Mouse (Mus musculus): ENCODE results near the gene Aak1. TPM values are rescaled to one million over a fixed set of nuclear protein-coding genes. Genes with fewer than 3 reads are reported as not detected.
"Not testable (repeated sequence)": the region's sequence is repeated elsewhere in the genome, so short reads cannot be mapped to it uniquely, and the experiment has no call there.

The Aak1 gene
- total RNA-seq, 2 experiments from 2014 or later = 71.1 to 75.1 TPM

GRCm38 (mm10) chr6:87002521-87003055 is 153.3 kb downstream of the Aak1 start:
- peak; percentile 86 to 87 for DNase-seq
- intact Hi-C loops (cut with DNase I) = loop anchor here (5.0 kb wide), 1 partner anchor 185 kb away; no protein-coding TSS in a partner anchor

GRCm38 (mm10) chr6:87004099-87004498 is 154.8 kb downstream of the Aak1 start:
- DNase-seq = no peak
- intact Hi-C loops (cut with DNase I) = loop anchor here (5.0 kb wide), 1 partner anchor 187 kb away; no protein-coding TSS in a partner anchor

DNA sequence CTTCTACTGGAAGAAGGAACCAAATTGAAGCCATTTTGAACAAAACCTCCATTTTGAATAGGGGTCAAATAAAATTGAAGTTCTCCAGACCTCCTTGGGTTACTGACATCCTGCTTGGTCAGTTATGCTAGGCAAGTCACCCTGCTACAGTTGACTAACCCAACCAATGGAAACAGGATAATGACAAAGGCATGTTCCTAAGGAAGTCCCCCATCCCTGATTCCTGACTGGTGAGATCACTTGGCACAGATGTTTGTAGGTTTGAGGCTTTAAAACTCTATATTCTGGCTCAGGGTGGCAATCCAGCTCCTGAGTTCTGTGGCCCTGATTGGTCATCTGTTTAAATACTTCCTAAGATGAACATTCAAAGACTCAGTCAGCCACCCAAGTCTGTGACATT is 156.3 kb downstream of the Aak1 start:
- DNase-seq = no peak
- intact Hi-C loops (cut with DNase I) = no loop called here

GRCm38 (mm10) chr6:87008887-87009286 is 159.6 kb downstream of the Aak1 start, which contains the start of gene Nfu1:
Nfu1 (plus strand) TSS chr6:87009236.
- intact Hi-C loops (cut with DNase I) = no loop called here
- no peak for DNase-seq

DNA sequence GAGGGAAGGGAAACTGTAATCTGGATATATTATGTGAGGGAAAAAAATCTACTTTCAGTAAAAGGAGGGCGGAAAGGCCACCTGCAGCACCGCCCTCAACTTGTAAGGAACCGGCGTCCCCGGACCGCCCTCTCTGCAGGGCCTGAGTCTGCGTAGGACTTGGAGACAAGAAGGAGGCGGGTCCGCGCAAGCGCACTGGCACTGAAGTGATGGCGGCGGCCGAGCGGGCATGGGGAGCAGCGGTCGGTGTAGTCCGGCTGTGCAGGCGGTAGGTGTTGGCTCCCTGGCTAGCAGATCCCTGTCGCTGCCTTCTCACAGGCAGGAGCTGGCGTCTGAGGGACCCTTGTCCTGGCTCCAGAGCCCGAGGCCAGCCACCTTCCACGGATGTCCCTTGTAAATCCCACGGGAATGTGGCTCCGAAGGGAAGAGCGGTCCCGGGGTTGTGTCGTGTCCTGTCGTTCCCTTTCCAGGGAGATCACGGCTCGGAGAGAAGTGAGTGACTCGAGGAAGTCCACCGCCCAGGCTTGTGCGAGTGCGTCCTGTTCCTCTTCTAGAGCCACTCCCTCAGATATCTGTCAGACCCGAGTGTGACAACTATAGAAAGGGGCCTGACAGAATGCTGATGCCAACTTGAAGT is 160.5 kb downstream of the Aak1 start:
- peak; percentile 96 for DNase-seq
- intact Hi-C loops (cut with DNase I) = loop anchor here (2.0 kb wide), 1 partner anchor 33 kb away; the partner anchor contains the start of gene Gfpt1

DNA sequence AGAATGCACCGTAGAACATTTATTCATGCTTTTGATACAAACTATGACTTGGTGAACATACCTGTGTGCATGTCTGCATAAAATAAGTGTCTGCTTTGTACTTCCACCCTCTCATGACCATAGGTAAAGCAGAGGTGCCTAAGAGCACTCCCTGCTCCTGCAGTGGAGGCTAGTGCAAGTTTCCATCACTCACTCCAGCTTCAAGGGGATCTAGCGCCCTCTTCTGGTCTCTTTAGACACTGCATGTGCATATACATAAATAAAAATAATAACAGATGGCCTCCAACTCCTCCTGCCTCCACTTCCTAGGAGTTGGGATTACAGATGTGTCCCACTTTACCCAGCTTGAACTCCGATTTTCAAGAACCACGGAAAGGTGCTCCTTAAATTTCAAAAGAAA is 167.6 kb downstream of the Aak1 start:
- DNase-seq = peak; percentile 29 to 36
- intact Hi-C loops (cut with DNase I) = no loop called here

GRCm38 (mm10) chr6:87018874-87019273 is 169.6 kb downstream of the Aak1 start:
- intact Hi-C loops (cut with DNase I) = no loop called here
- no peak for DNase-seq

GRCm38 (mm10) chr6:87021791-87022190 is 172.5 kb downstream of the Aak1 start:
- intact Hi-C loops (cut with DNase I) = no loop called here
- no peak for DNase-seq

DNA sequence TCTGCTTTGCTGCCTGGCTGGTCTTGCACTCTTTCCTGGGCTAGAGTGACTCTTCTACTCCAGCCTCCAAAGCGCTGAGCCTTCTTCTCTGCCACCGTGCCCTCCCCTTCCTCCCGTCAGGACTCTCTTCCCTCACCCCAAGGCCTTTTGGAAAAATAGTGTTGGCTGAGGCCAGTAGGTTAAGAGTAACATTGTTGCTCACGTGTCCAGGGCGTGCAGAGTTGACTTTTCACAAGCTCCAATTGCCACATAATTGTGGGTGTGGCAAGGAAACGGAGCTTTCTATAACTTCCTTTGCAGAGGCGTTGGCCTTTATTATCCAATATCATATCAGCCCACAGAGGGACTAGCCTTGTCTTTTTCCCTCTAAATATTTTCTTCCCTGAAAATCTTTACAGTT is 177.7 kb downstream of the Aak1 start:
- DNase-seq = no peak

GRCm38 (mm10) chr6:87028881-87029280 is 179.6 kb downstream of the Aak1 start:
- intact Hi-C loops (cut with DNase I) = no loop called here

More for the DNA sequence above, 177.7 kb downstream of the Aak1 start:
- intact Hi-C loops (cut with DNase I) = no loop called here

DNA sequence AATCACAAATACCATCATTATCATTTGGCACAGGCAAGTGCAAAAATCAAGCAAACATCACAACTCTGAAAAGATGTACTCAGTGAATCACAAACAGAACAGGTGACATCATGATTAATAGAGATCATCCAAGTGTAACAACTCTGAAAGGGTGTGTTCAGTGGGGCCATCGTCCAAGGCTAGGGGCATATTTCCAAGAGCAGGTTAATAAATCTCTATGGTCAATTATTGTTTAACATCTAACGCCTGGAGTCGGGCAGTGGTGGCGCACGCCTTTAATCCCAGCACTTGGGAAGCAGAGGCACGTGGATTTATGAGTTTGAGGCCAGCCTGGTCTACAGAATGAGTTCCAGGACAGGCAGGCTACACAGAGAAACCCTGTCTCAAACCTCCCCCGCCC is 182.0 kb downstream of the Aak1 start:
- intact Hi-C loops (cut with DNase I); DNase-seq: not testable (repeated sequence)

More at GRCm38 (mm10) chr6:87028881-87029280, 179.6 kb downstream of the Aak1 start:
- DNase-seq = no peak

GRCm38 (mm10) chr6:87032401-87032800 is 183.1 kb downstream of the Aak1 start:
- intact Hi-C loops (cut with DNase I) = no loop called here
- no peak for DNase-seq

DNA sequence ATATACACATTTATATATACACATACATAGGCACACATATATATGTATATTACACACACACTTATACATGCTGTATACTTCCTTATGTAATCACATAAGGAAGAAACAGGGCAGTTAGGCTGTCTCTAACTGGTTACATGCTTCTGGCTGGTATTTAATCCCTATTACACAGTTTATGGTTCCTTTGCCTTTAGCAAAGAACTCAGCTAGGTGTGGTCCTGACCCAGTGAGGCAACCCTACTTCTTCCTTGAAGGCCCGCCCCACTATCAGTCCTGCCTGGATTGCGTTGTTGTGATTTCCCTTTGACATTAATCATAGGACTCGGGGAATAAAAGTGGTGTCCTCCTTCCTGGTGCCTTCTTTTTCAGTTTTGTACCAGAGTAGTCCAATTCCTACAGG is 185.1 kb downstream of the Aak1 start:
- DNase-seq = no peak
- intact Hi-C loops (cut with DNase I) = no loop called here

DNA sequence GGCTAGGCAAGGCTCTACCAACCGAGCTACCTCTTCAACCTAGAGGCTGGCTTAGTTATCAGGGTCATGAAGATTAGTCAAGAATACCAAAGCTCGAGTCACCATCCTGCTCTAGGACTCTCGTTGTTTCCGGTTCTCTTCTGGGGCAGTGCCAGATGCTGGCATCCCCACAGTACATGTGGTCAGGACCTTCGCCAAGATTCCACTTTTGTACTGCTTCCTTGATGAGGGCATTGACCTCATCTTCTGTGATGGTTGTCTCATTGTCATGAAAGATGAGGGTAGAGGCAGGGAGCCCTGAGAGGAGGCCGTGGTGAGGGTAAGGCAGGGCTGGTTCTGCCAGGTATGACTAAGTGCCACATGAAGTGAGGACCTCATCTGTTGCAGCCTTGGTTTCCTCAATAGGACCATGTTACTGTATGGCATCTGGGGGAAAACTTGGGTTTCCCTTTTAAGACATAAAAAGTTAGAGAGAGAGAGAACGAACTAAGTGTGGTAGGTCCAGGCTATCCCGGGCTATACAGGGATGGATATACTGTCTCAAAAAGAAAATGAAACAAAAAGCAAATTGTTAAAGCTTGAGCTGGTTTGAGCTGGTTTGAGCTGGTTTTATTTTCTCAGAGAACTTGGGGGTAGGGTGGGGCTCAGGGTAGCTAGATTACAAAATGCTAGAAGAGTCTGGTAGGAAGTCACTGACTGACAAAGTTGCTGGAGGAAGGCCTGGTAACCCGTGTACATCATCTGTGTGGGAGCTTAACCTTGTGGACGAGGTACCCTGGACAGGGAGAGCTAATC is 188.7 kb downstream of the Aak1 start:
- intact Hi-C loops (cut with DNase I) = no loop called here
- DNase-seq = no peak

DNA sequence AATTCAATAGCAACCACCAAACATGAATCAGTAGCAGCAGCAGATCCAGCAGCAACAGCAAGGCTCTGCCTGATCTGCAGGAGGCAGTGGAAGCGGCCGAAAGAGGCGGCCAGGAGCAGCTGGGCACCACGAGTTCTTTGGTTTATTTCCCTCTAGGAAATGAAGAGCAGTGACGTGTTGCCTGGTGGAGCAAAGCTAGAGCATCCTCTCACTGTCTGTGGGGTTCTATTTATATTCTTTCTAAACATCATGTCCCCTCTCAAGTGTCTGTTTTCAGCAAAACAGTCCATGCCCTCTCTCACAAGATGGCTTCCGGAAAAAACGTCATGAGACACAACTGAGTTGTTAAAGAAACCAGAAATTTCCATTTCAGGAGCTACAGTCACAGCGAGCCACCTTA is 189.8 kb downstream of the Aak1 start:
- intact Hi-C loops (cut with DNase I) = no loop called here

DNA sequence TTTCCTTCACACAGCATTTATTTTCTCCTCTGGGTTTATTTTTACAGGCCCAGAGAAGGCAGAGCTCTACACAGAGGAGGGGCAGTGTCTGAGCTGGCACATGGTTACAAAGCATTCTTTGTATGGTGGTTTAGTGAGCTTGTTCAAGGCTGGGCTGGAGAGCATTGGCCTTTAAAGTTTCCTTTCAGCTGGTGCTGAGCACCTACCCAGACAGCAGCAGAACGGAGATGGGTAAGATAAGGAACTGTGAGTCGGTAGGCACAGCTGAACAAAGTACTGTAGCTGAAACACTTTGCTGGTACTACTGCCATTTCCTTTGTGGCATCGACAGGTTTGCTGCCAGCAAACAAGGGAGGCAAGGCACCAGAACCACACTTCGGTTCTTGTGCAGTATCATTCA is 191.7 kb downstream of the Aak1 start:
- DNase-seq = no peak
- intact Hi-C loops (cut with DNase I) = no loop called here

More for the DNA sequence above, 189.8 kb downstream of the Aak1 start:
- DNase-seq = no peak

- DNase-seq = no peak
- intact Hi-C loops (cut with DNase I) = no loop called here
Measured at GRCm38 (mm10) chr6:87041431-87041830, 192.1 kb downstream of the Aak1 start.

DNA sequence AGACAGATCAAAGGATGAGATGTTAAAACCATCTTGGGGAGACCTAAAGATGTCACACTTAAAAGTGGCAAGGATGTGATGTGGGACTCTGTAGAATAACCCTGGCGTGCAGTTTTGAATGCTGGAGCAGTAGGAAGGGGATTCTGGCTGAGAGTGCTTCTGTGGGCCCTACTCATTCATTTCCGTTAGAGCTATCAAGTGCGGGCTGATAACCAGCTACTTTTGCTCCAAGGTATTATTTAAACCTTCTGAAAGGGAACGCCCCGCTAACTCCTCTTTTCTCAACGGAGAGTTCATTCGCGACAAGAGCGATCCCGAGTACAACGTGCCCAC is 192.7 kb downstream of the Aak1 start:
- intact Hi-C loops (cut with DNase I) = loop anchor here (2.0 kb wide), 1 partner anchor 31 kb away; no protein-coding TSS in a partner anchor
- DNase-seq = no peak

DNA sequence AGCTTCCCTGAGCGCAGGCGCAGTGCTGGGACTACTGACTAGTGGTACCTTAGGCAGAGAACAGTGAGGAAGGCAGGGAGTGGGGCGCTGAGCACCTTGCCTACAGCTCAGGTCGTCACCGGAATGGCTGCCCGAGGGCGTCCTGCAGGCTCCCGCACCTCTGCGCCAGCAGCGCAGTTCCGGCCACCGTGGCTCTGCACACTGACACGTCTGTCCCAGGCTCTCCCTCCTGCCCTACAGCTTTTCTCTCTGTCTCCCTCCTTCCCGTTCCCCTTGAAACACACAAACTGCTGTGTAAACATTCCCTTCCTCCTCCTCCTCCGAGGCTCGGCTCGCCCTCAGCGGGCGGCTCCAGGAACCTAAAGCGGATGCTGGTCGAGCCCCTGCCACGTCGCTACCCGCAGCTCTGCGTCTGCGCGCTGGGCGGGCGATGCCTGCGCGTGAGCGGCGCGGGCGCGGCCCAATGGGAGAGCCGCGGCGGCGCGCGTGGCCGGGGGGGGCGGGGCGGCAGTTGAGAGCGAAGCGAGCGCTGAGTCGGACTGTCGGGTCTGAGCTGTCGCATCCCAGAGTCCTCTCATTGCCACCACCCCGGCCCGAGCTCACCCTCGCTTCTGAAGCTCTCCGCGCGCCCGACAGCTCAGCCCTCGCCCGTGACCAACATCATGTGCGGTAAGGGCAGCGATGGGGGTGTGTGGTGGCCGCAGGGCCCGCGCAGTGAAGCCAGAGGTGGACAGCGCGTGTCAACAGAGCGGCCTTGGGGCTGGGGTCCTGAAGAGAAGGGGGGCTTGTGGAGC is 193.2 kb downstream of the Aak1 start, which contains the start of gene Gfpt1:
Gene Gfpt1 (plus strand): TSS at position 510 of the 794 bp plus-strand sequence.
- intact Hi-C loops (cut with DNase I) = loop anchor here (2.0 kb wide), 1 partner anchor 32 kb away; no protein-coding TSS in a partner anchor

GRCm38 (mm10) chr6:87043131-87043516 is 193.8 kb downstream of the Aak1 start:
- intact Hi-C loops (cut with DNase I) = loop anchor here (2.0 kb wide), 1 partner anchor 32 kb away; no protein-coding TSS in a partner anchor
- DNase-seq = no peak

More for the DNA sequence above, 193.2 kb downstream of the Aak1 start, which contains the start of gene Gfpt1:
- DNase-seq = peak; percentile 94 to 95
